Mouse (Mus musculus): ENCODE results near the gene Plekha5. TPM values are rescaled to one million over a fixed set of nuclear protein-coding genes. Genes with fewer than 3 reads are reported as not detected.
"Not testable (repeated sequence)": the region's sequence is repeated elsewhere in the genome, so short reads cannot be mapped to it uniquely, and the experiment has no call there.

Gene Plekha5
- polyA plus RNA-seq, 1 experiment from 2014 or later, result 39.0 TPM

- 87% methylated on average over 4 of the region's 4 CpGs for WGBS
- peak; percentile 60 for ATAC-seq (replicated peaks; ENCODE audit: low FRiP score, low read depth)
- Histone ChIP-seq H3K9me3 (replicated peaks; ENCODE audit: low read length) (no peaks in the 10 kb centered on the region), H3K36me3 (ENCODE audit: insufficient read depth, low read length) (0 out of 2 replicates have a peak, but pooled peaks cover 2% of the 10 kb centered on the region), H3K4me1 (replicated peaks; ENCODE audit: insufficient read depth, low read length) (no peaks in the 10 kb centered on the region), H3K27ac (no peak overlapping the region), H3K4me2 (ENCODE audit: low read length) (no peak overlapping the region), H3K4me3 (replicated peaks; ENCODE audit: low read depth, low read length) (no peak overlapping the region), H3K27me3 (ENCODE audit: insufficient read depth, low read length) (no peaks in the 10 kb centered on the region), H3K9ac (ENCODE audit: low read depth, low read length) (no peak overlapping the region)
- no peak for DNase-seq (ENCODE audit: low spot score)
- TF ChIP-seq CTCF (IDR thresholded peaks at IDR 0.05; ENCODE audit: low read depth), result no peak
Measured at GRCm38 (mm10) chr6:140601175-140601574, 177.3 kb downstream of the Plekha5 start.

GRCm38 (mm10) chr6:140603228-140603944 lies 179.5 kb downstream of the Plekha5 start:
- no peaks in the 10 kb centered on the region for H3K9me3 ChIP-seq (replicated peaks; ENCODE audit: low read length)
- ATAC-seq (replicated peaks; ENCODE audit: low FRiP score, low read depth), result no peak
- DNase-seq (ENCODE audit: low spot score), result no peak
- H3K27ac ChIP-seq, result no peak overlapping the region
- WGBS, result 29% methylated on average over 8 of the region's 8 CpGs
- no peak overlapping the region for H3K9ac ChIP-seq (ENCODE audit: low read depth, low read length)
- no peak overlapping the region for H3K4me2 ChIP-seq (ENCODE audit: low read length)
- no peaks in the 10 kb centered on the region for H3K27me3 ChIP-seq (ENCODE audit: insufficient read depth, low read length)
- no peak overlapping the region for H3K4me3 ChIP-seq (replicated peaks; ENCODE audit: low read depth, low read length)
- no peaks in the 10 kb centered on the region for H3K4me1 ChIP-seq (replicated peaks; ENCODE audit: insufficient read depth, low read length)
- H3K36me3 ChIP-seq (ENCODE audit: insufficient read depth, low read length), result no peaks in the 10 kb centered on the region
- no peak for TF ChIP-seq CTCF (IDR thresholded peaks at IDR 0.05; ENCODE audit: low read depth)

GRCm38 (mm10) chr6:140605173-140605572 lies 181.3 kb downstream of the Plekha5 start:
- H3K4me3 ChIP-seq (replicated peaks; ENCODE audit: low read depth, low read length); H3K9me3 ChIP-seq (replicated peaks; ENCODE audit: low read length); H3K4me1 ChIP-seq (replicated peaks; ENCODE audit: insufficient read depth, low read length); H3K27ac ChIP-seq; H3K36me3 ChIP-seq (ENCODE audit: insufficient read depth, low read length); H3K4me2 ChIP-seq (ENCODE audit: low read length); H3K9ac ChIP-seq (ENCODE audit: low read depth, low read length); ATAC-seq (replicated peaks; ENCODE audit: low FRiP score, low read depth); DNase-seq (ENCODE audit: low spot score); H3K27me3 ChIP-seq (ENCODE audit: insufficient read depth, low read length): not testable (repeated sequence)
- TF ChIP-seq CTCF (IDR thresholded peaks at IDR 0.05; ENCODE audit: low read depth), result 0 out of 2 replicates have a peak, but pooled peaks have one; percentile 27
- 92% methylated on average over 5 of the region's 5 CpGs for WGBS

GRCm38 (mm10) chr6:140605732-140606131 lies 181.9 kb downstream of the Plekha5 start:
- Histone ChIP-seq H3K9ac (ENCODE audit: low read depth, low read length) (no peak overlapping the region), H3K27ac (no peak overlapping the region), H3K27me3 (ENCODE audit: insufficient read depth, low read length) (no peaks in the 10 kb centered on the region), H3K4me1 (replicated peaks; ENCODE audit: insufficient read depth, low read length) (no peaks in the 10 kb centered on the region), H3K36me3 (ENCODE audit: insufficient read depth, low read length) (no peaks in the 10 kb centered on the region), H3K9me3 (replicated peaks; ENCODE audit: low read length) (no peaks in the 10 kb centered on the region), H3K4me3 (replicated peaks; ENCODE audit: low read depth, low read length) (no peak overlapping the region), H3K4me2 (ENCODE audit: low read length) (no peak overlapping the region)
- WGBS, result 46% methylated on average over 3 of the region's 3 CpGs
- no peak for TF ChIP-seq CTCF (IDR thresholded peaks at IDR 0.05; ENCODE audit: low read depth)
- no peak for DNase-seq (ENCODE audit: low spot score)
- ATAC-seq (replicated peaks; ENCODE audit: low FRiP score, low read depth), result 0 out of 2 replicates have a peak, but pooled peaks have one; percentile 53

- Histone ChIP-seq H3K27ac (no peak overlapping the region), H3K4me3 (replicated peaks; ENCODE audit: low read depth, low read length) (no peak overlapping the region), H3K27me3 (ENCODE audit: insufficient read depth, low read length) (no peaks in the 10 kb centered on the region), H3K4me2 (ENCODE audit: low read length) (no peak overlapping the region), H3K4me1 (replicated peaks; ENCODE audit: insufficient read depth, low read length) (no peaks in the 10 kb centered on the region), H3K9ac (ENCODE audit: low read depth, low read length) (no peak overlapping the region), H3K9me3 (replicated peaks; ENCODE audit: low read length) (no peaks in the 10 kb centered on the region), H3K36me3 (ENCODE audit: insufficient read depth, low read length) (no peaks in the 10 kb centered on the region)
- DNase-seq (ENCODE audit: low spot score) (no peak), ATAC-seq (replicated peaks; ENCODE audit: low FRiP score, low read depth) (no peak)
- TF ChIP-seq CTCF (IDR thresholded peaks at IDR 0.05; ENCODE audit: low read depth), result no peak
- WGBS, result 46% methylated on average over 10 of the region's 10 CpGs
Measured at GRCm38 (mm10) chr6:140606534-140606933, 182.7 kb downstream of the Plekha5 start.

GRCm38 (mm10) chr6:140608666-140609065 lies 184.8 kb downstream of the Plekha5 start:
- WGBS, result 94% methylated on average over 6 of the region's 6 CpGs
- no peak for TF ChIP-seq CTCF (IDR thresholded peaks at IDR 0.05; ENCODE audit: low read depth)
- Histone ChIP-seq H3K4me1 (replicated peaks; ENCODE audit: insufficient read depth, low read length) (no peaks in the 10 kb centered on the region), H3K36me3 (ENCODE audit: insufficient read depth, low read length) (no peaks in the 10 kb centered on the region), H3K4me2 (ENCODE audit: low read length) (no peak overlapping the region), H3K4me3 (replicated peaks; ENCODE audit: low read depth, low read length) (no peak overlapping the region), H3K27ac (no peak overlapping the region), H3K9me3 (replicated peaks; ENCODE audit: low read length) (no peaks in the 10 kb centered on the region), H3K9ac (ENCODE audit: low read depth, low read length) (no peak overlapping the region), H3K27me3 (ENCODE audit: insufficient read depth, low read length) (no peaks in the 10 kb centered on the region)
- ATAC-seq (replicated peaks; ENCODE audit: low FRiP score, low read depth), result no peak
- no peak for DNase-seq (ENCODE audit: low spot score)

All from kidney, postnatal 0 days (tissue).